Mouse (Mus musculus) lung, postnatal 0 days (tissue): ENCODE measurements around the gene Max.

Source experiments
- CTCF ChIP-seq: IDR thresholded peaks from 2 replicates; pipeline ENCODE4 v1.5.1; 2016; ENCODE audit warnings: antibody characterized with exemption, mild to moderate bottlenecking
- EP300 ChIP-seq: IDR thresholded peaks from 2 replicates; pipeline ENCODE4 v1.6.1; 2016; ENCODE audit warnings: antibody characterized with exemption, mild to moderate bottlenecking, control low read depth

DNA sequence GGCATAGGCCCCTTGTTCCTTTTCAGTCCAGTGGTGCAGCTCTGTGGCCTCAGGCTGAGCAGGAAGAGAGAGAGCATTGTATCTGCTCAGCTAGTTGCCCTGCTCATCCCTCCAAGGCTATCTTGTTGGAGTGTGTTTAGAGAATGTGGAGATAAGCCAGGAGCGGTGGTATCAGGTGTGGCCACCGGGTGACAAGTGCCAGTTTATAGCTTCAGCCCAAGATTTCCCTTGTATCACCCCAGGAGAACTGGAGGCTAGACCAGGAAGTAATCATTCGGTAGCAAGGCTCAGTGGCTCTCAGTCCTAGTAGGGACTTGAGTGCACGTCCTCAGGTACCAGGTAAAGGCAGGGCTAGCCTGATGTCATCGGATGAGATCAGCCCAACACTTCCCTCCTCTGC is 52.8 kb downstream of the Max start:
- TF ChIP-seq CTCF (no peak), EP300 (no peak)
